Mouse (Mus musculus) forebrain, embryonic 13.5 days (tissue): Measurements from ENCODE around the gene Hus1. TPM values are rescaled to one million over a fixed set of nuclear protein-coding genes. Genes with fewer than 3 reads are reported as not detected.

ENCODE experiments used
- ATAC-seq: fragments of 200-750 bp; cut with Nextera tagmentation; 2 replicates; pipeline ENCODE4 v1.8.0; 2017
- H3K27ac ChIP-seq: fragments of 300-500 bp; sonication (generic); 2 replicates; pipeline ENCODE4 v1.5.1; 2015; ENCODE audit warnings: inconsistent platforms, mild to moderate bottlenecking, moderate library complexity
- H3K27me3 ChIP-seq: fragments of 300-500 bp; sonication (generic); 2 replicates; pipeline ENCODE4 v1.6.1; 2015; ENCODE audit warnings: mild to moderate bottlenecking, inconsistent platforms
- H3K36me3 ChIP-seq: fragments of 300-500 bp; sonication (generic); 2 replicates; pipeline ENCODE4 v1.6.1; 2015; ENCODE audit warnings: mild to moderate bottlenecking, inconsistent platforms; ENCODE audit not compliant: poor library complexity, severe bottlenecking
- H3K4me1 ChIP-seq: fragments of 300-500 bp; sonication (generic); 2 replicates; pipeline ENCODE4 v1.6.1; 2015; ENCODE audit warnings: inconsistent platforms
- H3K4me2 ChIP-seq: fragments of 300-500 bp; sonication (generic); 2 replicates; pipeline ENCODE4 v1.6.1; 2015; ENCODE audit warnings: inconsistent platforms, mild to moderate bottlenecking, moderate library complexity
- H3K4me3 ChIP-seq: fragments of 300-500 bp; sonication (generic); 2 replicates; pipeline ENCODE4 v1.5.1; 2015; ENCODE audit warnings: mild to moderate bottlenecking, inconsistent platforms
- H3K9ac ChIP-seq: fragments of 300-500 bp; sonication (generic); 2 replicates; pipeline ENCODE4 v1.6.1; 2015; ENCODE audit warnings: mild to moderate bottlenecking, inconsistent platforms
- H3K9me3 ChIP-seq: fragments of 300-500 bp; sonication (generic); replicated peaks from 2 replicates; pipeline ENCODE4 v1.6.1; 2016; ENCODE audit warnings: inconsistent platforms
- WGBS: fragments of 180-500 bp; shearing (Covaris S2); methylation state at CpG from one replicate; pipeline ENCODE4 v1.1.7; 2015; 5-methylcytosine and 5-hydroxymethylcytosine counted together
- polyA plus RNA-seq: library from polyadenylated mRNA; unstranded; fragments of >200 nt; fragmentation: Nextera tagmentation; extraction: Ambion mirVana; gene quantifications from 2 replicates; pipeline ENCODE4 v1.2.1, GENCODE M21; 2015

Hus1 gene
- polyA plus RNA-seq = 13.8 and 14.5 TPM in 2 replicates

GRCm38 (mm10) chr11:9010853-9011339, at the start of gene Hus1:
Gene Hus1 (minus strand): TSS chr11:9011191.
- H3K27me3 ChIP-seq = no peaks in the 10 kb centered on the region
- peak within 1 kb of the TSS; percentile 85 for H3K9ac ChIP-seq
- peak; percentile 96 for ATAC-seq
- peak within 1 kb of the TSS; percentile 74 for H3K4me2 ChIP-seq
- H3K4me1 ChIP-seq = peaks cover 22% of the 10 kb centered on the region
- no peaks in the 10 kb centered on the region for H3K9me3 ChIP-seq
- H3K36me3 ChIP-seq = 0 out of 2 replicates have a peak, but pooled peaks cover 7% of the 10 kb centered on the region
- peak within 1 kb of the TSS; percentile 82 for H3K27ac ChIP-seq
- peak within 1 kb of the TSS; percentile 70 for H3K4me3 ChIP-seq
- WGBS = under 1% methylated on average over 43 of the region's 43 CpGs

DNA sequence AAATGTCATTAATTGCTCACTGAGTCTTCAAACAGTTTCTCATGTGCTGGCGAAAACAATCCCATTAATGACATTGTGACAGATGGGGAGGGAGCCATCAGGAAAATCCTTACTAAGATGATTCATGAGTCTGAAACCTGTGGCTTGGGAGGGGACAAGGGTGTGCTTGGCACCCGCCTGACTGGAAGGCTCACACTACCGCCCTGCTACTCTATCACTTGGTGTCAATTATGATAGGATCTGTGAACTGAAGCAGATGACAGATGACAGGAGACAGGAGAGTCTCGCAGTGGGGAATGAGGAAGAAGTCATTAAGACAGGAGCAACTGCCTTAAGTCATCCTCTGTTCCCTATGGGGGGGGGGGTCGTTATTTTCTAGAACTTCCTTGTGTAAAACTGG, 49.5 kb upstream of the Hus1 start:
- H3K4me1 ChIP-seq = no peaks in the 10 kb centered on the region
- H3K27me3 ChIP-seq = no peaks in the 10 kb centered on the region
- H3K27ac ChIP-seq = no peak overlapping the region
- H3K9me3 ChIP-seq = no peaks in the 10 kb centered on the region
- H3K4me3 ChIP-seq = no peak overlapping the region
- no peak overlapping the region for H3K9ac ChIP-seq
- no peak for ATAC-seq
- 68% methylated on average over 5 of the region's 5 CpGs for WGBS
- H3K4me2 ChIP-seq = no peak overlapping the region
- H3K36me3 ChIP-seq = no peaks in the 10 kb centered on the region

DNA sequence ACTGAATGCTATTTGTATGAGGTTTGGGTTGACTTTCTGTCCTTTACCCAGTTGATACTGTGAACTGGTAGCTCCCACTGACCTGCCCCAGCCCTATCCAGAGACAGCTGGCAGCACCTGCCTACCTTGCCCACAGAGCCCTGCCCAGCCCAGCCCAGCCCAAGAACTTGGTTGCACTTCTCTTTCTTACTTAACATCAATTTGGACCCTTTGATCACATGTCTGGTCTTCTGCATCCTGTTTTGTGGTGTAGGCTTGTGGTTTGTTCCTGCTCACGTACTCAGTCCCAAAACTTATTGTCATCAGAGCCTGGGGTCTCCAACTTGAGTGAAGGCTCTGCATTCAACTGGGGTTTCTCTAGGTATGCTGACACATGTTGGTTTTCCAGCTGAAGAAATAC, 49.0 kb upstream of the Hus1 start:
- no peaks in the 10 kb centered on the region for H3K36me3 ChIP-seq
- 64% methylated on average over 1 of the region's 1 CpGs for WGBS
- no peak overlapping the region for H3K4me3 ChIP-seq
- no peaks in the 10 kb centered on the region for H3K4me1 ChIP-seq
- H3K4me2 ChIP-seq = no peak overlapping the region
- no peaks in the 10 kb centered on the region for H3K9me3 ChIP-seq
- no peak overlapping the region for H3K27ac ChIP-seq
- H3K27me3 ChIP-seq = no peaks in the 10 kb centered on the region
- H3K9ac ChIP-seq = no peak overlapping the region
- no peak for ATAC-seq

GRCm38 (mm10) chr11:9057711-9058110, 46.7 kb upstream of the Hus1 start:
- Histone ChIP-seq H3K4me1 (no peaks in the 10 kb centered on the region), H3K9ac (no peak overlapping the region), H3K4me3 (no peak overlapping the region), H3K27me3 (no peaks in the 10 kb centered on the region), H3K27ac (no peak overlapping the region), H3K4me2 (no peak overlapping the region), H3K9me3 (no peaks in the 10 kb centered on the region), H3K36me3 (no peaks in the 10 kb centered on the region)
- no peak for ATAC-seq
- WGBS = 89% methylated on average over 4 of the region's 4 CpGs

DNA sequence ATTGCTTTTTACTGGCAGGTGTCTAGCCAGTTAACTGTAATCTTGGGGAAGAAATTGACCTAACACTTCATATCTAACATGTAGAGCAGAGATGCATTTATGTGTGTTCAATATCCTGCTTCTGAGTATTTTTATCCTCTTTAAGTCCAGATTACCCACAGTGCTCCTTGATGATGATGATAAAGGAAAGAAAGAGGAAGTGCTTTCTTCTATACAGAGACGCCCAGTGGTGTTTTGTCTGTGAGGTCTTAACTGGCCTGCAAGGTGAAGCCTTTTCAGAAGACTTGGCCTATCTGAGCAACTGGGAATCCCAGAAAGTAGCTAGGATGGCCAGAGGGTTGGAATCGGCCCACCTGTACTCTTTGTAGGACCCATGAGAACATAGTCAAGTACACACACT, 45.9 kb upstream of the Hus1 start:
- no peaks in the 10 kb centered on the region for H3K9me3 ChIP-seq
- H3K27me3 ChIP-seq = no peaks in the 10 kb centered on the region
- no peak for ATAC-seq
- H3K4me3 ChIP-seq = no peak overlapping the region
- 82% methylated on average over 2 of the region's 2 CpGs for WGBS
- H3K27ac ChIP-seq = no peak overlapping the region
- no peaks in the 10 kb centered on the region for H3K36me3 ChIP-seq
- H3K9ac ChIP-seq = no peak overlapping the region
- no peak overlapping the region for H3K4me2 ChIP-seq
- H3K4me1 ChIP-seq = no peaks in the 10 kb centered on the region

DNA sequence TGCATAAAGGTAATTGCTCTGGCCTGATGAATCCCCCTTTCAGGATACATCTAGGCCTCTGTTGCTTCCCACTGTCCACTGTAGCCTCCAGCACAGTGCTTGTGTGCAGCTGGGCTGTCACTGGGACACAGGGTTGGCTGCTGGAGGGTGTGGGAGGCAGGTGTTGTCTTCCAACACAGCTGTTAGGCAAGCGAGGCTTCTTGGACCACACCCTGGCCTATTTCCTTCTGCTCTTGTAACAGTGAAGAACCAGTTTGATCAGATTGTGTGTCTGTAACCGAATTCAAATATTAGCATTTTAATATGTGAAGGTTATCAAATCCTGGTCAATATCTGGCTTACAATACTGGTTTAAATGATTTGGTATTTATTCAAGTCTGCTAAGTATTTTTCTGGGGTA, 40.9 kb upstream of the Hus1 start:
- H3K4me2 ChIP-seq = no peak overlapping the region
- no peak for ATAC-seq
- no peak overlapping the region for H3K4me3 ChIP-seq
- no peak overlapping the region for H3K9ac ChIP-seq
- H3K9me3 ChIP-seq = no peaks in the 10 kb centered on the region
- WGBS = 71% methylated on average over 2 of the region's 2 CpGs
- no peaks in the 10 kb centered on the region for H3K36me3 ChIP-seq
- peaks cover 21% of the 10 kb centered on the region for H3K27me3 ChIP-seq
- no peak overlapping the region for H3K27ac ChIP-seq
- peaks cover 6% of the 10 kb centered on the region for H3K4me1 ChIP-seq

DNA sequence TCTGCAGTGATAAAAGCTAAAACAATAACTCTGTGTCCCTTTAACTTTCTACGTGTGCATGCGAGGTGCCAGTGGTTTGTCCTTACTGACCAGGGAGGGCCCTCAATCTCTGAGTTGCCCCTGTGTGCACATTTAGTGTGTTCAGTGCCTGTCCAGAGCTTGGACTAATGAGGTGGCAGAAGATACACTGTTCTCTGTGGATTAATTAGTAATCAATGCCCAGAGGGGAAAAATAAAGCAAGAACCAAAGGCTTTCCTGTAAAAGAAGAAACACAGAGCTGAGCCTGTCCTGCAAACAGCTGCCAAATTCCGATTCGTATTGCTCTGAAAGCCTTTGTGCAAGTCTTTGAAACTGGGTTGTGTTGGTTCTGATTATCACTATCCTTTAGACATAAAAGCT, 39.2 kb upstream of the Hus1 start:
- no peak overlapping the region for H3K9ac ChIP-seq
- H3K27ac ChIP-seq = no peak overlapping the region
- no peak overlapping the region for H3K4me3 ChIP-seq
- H3K36me3 ChIP-seq = no peaks in the 10 kb centered on the region
- ATAC-seq = no peak
- peaks cover 6% of the 10 kb centered on the region for H3K4me1 ChIP-seq
- no peak overlapping the region for H3K4me2 ChIP-seq
- peaks cover 21% of the 10 kb centered on the region for H3K27me3 ChIP-seq
- WGBS = 81% methylated on average over 4 of the region's 4 CpGs
- no peaks in the 10 kb centered on the region for H3K9me3 ChIP-seq

DNA sequence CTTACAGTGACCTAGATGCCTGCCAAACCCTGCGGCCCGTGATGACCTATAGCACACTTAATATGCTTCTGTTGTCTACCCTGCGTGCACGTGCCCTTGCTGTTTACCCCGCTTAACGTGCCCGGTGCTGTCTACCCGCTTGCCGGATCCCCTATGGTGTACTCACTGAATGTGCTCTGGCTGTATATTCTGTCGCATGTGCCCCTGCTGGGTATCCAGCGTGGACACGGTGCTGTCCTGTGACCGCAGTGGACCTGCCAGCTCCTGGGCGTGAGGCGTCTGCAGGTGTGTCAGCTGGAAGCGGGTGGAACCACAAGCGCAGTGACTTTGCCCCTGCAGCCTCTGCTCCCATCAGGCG, 37.7 kb upstream of the Hus1 start, which contains the start of gene Sun3:
TSS of gene Sun3 (minus strand) at position 289 of the 358 bp plus-strand sequence.
- H3K4me1 ChIP-seq = peaks cover 6% of the 10 kb centered on the region
- peak within 1 kb of the TSS; percentile 45 for H3K4me3 ChIP-seq
- peak; percentile 84 for ATAC-seq
- no peak within 1 kb of the TSS for H3K27ac ChIP-seq
- H3K9me3 ChIP-seq = no peaks in the 10 kb centered on the region
- peak within 1 kb of the TSS; percentile 55 for H3K9ac ChIP-seq
- WGBS = under 1% methylated on average over 18 of the region's 18 CpGs
- H3K27me3 ChIP-seq = peaks cover 21% of the 10 kb centered on the region
- no peaks in the 10 kb centered on the region for H3K36me3 ChIP-seq
- peak within 1 kb of the TSS; percentile 93 for H3K4me2 ChIP-seq

GRCm38 (mm10) chr11:9048011-9048702, 37.2 kb upstream of the Hus1 start, which contains the start of gene Gm11992:
Gene Gm11992 (plus strand): TSS chr11:9048594.
- peak within 1 kb of the TSS; percentile 45 for H3K4me3 ChIP-seq
- WGBS = 5% methylated on average over 21 of the region's 21 CpGs
- peaks cover 6% of the 10 kb centered on the region for H3K4me1 ChIP-seq
- peak within 1 kb of the TSS; percentile 93 for H3K4me2 ChIP-seq
- peak within 1 kb of the TSS; percentile 55 for H3K9ac ChIP-seq
- H3K27ac ChIP-seq = no peak within 1 kb of the TSS
- H3K36me3 ChIP-seq = no peaks in the 10 kb centered on the region
- H3K9me3 ChIP-seq = no peaks in the 10 kb centered on the region
- peak; percentile 100 for ATAC-seq
- H3K27me3 ChIP-seq = peaks cover 21% of the 10 kb centered on the region

- Histone ChIP-seq H3K27me3 (peaks cover 21% of the 10 kb centered on the region), H3K4me1 (peaks cover 6% of the 10 kb centered on the region), H3K27ac (no peak overlapping the region), H3K9ac (no peak overlapping the region), H3K9me3 (no peaks in the 10 kb centered on the region), H3K4me3 (no peak overlapping the region), H3K4me2 (no peak overlapping the region), H3K36me3 (no peaks in the 10 kb centered on the region)
- no peak for ATAC-seq
- WGBS = 83% methylated on average over 5 of the region's 5 CpGs
These were observed 36.1 kb upstream of the Hus1 start for GRCm38 (mm10) chr11:9047044-9047443.

DNA sequence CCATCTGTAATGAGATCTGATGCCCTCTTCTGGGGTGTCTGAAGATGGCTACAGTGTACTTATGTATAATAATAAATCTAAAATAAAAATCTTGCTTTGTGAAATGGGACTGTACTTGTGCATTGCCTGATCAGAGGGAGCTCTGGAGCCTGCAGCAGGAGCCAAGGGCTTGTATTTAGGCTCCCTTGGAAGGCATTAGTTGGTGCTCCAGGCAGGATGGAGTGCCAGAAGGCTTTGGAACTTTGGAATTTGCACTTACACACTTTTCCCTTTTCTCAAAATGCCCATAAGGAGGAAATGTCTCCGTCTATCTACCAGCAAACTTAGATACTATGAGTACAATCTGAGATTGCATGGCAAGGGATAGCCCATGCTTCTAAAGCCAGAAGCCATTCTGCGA, 35.6 kb upstream of the Hus1 start:
- no peak overlapping the region for H3K9ac ChIP-seq
- WGBS = 85% methylated on average over 2 of the region's 2 CpGs
- H3K4me3 ChIP-seq = no peak overlapping the region
- H3K36me3 ChIP-seq = no peaks in the 10 kb centered on the region
- H3K27ac ChIP-seq = no peak overlapping the region
- H3K27me3 ChIP-seq = peaks cover 18% of the 10 kb centered on the region
- no peak for ATAC-seq
- peaks cover 6% of the 10 kb centered on the region for H3K4me1 ChIP-seq
- no peak overlapping the region for H3K4me2 ChIP-seq
- H3K9me3 ChIP-seq = no peaks in the 10 kb centered on the region

GRCm38 (mm10) chr11:9031530-9031929, 20.5 kb upstream of the Hus1 start:
- H3K4me1 ChIP-seq = no peaks in the 10 kb centered on the region
- no peak overlapping the region for H3K27ac ChIP-seq
- no peaks in the 10 kb centered on the region for H3K27me3 ChIP-seq
- H3K4me2 ChIP-seq = no peak overlapping the region
- 87% methylated on average over 2 of the region's 2 CpGs for WGBS
- H3K4me3 ChIP-seq = no peak overlapping the region
- H3K9me3 ChIP-seq = no peaks in the 10 kb centered on the region
- H3K9ac ChIP-seq = no peak overlapping the region
- H3K36me3 ChIP-seq = no peaks in the 10 kb centered on the region
- no peak for ATAC-seq

- Histone ChIP-seq H3K4me3 (no peak overlapping the region), H3K27ac (no peak overlapping the region), H3K36me3 (no peaks in the 10 kb centered on the region), H3K4me2 (no peak overlapping the region), H3K9me3 (no peaks in the 10 kb centered on the region), H3K4me1 (no peaks in the 10 kb centered on the region), H3K27me3 (no peaks in the 10 kb centered on the region), H3K9ac (no peak overlapping the region)
- no peak for ATAC-seq
- 71% methylated on average over 3 of the region's 3 CpGs for WGBS
These were observed 14.2 kb upstream of the Hus1 start for GRCm38 (mm10) chr11:9025211-9025610.
